Mouse (Mus musculus) thymus, adult 18-20 months (tissue): ENCODE measurements around the gene Fam114a1.

Experiments
- DNase-seq, 2 experiments: peaks; one replicate each; pipeline ENCODE4 v3.0.0; 2022; ENCODE audit warnings: mixed read lengths in 2 of 2

The Fam114a1 gene

DNA sequence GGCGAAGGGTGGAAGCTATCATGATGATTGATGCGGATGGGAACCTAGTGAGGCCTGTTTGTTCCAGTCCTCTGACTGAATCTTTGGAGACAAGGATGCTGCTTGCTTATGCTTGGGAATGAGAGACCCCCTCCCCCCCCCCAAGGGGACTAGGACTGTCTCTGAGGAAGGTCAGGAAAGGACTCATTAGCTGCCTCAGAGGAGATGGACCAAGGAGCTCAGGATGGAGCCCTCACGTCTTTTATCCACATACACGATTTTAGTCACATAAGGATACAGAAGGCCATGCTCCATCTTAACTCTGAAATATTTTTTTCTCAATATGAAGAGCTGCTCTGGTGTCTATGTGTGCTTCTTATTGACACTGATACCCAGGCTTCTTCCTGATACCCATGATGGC is 92.4 kb downstream of the Fam114a1 start:
- DNase-seq: no peak

DNA sequence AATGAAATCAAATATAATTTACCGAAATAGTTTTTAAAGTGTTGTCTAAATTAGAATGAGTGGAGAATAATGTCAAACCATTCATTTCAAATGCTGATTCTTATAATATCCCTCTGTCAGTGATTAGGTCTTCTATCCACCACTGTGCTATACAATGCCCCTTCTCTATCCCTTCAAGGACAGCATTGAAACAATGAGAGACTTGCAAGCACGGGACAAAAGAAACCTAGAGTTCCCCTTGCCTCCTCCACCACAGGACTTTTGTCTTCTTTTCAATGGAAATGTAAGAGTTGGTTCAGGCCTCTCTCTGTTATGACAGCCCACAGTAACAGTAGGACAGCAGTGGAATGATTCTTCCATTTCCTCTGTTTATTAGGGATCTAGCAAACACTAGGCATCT is 93.4 kb downstream of the Fam114a1 start:
- no peak for DNase-seq

DNA sequence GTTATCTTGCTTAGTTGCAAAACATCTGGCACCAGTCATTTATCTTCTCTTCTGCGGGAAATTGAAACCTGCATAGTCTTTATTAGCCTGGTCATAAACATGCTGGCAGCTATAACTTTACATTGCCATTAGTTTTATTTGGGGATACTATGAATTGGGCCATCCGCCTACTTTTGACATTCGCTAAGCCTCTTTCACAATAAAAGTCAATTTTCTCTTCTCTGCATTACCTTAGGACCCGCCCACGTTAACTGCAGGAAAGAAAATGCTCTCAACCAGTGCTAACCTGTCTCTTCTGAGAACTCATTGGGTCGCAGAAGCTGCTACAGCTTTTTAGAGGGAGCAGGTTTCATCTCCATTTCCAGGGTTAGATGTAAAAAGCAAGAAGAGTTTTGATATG is 98.3 kb downstream of the Fam114a1 start:
- no peak for DNase-seq

DNA sequence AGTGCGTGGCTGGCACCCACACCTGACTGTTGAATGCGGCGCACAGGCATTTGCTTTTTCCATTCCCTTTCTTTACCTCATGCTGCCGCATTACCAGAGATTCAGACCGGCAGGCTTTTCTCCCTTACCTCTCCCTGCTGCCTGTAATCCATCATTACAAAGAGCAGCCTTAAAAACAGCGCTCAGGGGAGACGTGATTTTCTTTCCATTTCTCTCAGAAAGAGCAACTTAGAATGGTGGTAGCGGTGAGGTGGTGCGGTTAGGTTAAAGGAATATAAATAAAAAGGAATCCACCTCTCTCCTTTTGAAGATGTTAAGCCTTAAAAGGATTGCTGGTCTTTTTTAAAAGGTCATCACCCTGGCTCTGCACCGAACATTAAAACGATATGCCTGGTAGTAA is 100.0 kb downstream of the Fam114a1 start:
- DNase-seq: no peak

DNA sequence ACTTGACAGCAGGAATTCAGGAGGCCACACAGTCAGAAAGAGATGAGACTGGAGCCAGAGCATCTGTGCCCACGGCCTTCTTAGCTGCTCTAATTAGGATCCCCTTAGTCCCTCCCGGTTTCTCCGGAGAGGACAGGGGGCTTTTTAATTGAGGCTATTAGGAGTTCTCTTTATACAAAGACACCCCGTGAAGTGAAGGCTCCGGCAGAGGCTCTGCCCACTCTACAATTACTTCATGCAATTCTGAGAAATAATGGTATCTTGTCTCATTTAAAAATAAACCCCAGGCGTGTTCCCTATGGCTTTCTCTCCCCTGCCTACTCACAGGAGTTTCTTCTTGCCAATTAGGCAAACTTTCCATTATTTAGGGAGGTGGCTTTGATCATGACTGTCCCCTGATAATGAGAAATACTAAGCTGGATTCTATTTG is 101.8 kb downstream of the Fam114a1 start:
- DNase-seq: no peak

DNA sequence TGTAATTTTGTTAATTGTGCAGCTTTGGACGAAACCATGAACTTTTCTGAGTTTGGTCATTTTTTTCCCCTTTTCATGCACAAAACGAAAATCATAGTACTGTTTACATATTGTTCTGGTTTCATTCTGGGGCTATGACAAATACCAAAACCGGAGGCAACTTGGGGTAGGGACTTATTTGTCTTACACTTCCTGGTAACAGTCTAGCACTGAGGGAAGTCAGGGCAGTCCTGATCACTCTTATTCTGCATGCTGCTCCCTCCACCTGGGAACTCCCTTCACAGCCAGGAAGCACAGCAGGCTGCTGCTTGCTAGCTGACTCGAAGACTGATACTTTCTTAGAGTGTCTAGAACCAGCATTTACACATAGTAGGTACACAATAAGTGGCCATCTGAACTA is 103.4 kb downstream of the Fam114a1 start:
- no peak for DNase-seq

DNA sequence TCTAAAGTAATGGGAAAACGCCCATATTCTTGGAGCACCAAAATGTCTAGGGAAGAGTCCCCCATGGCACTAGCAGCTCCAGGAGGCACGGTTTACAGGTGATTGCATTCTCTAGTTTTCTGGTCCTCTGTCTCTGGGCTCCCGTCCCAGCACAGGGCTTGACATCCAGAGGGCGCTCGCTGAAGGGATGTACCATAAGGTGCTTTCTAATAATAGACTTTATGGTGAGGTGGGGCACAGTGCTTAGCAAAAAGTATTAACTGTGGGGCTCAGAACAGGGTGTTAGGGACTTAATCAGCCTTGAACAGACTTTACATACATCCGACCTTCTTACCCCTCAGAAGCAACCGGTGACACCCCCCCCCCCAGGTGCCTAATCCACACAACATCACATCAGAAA is 104.8 kb downstream of the Fam114a1 start:
- no peak for DNase-seq

DNA sequence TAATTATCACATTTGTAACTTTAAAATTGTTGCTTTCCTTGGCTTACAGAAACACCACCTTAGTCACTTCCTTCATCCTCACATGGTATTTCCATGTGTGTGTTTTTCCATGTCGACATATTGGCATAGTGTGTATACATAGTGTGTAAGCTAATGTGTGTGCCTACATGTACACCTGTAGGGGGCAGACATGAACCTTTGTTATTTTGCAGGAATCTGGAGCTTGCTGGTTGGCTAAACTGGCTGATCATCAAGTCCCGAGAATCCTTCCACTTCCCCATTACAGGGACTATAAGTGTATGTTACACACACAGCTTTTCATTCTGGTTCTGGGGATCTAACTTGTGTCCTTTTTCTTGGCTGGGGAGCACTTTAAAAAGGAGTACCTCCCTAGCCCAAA is 106.2 kb downstream of the Fam114a1 start:
- DNase-seq: no peak

DNA sequence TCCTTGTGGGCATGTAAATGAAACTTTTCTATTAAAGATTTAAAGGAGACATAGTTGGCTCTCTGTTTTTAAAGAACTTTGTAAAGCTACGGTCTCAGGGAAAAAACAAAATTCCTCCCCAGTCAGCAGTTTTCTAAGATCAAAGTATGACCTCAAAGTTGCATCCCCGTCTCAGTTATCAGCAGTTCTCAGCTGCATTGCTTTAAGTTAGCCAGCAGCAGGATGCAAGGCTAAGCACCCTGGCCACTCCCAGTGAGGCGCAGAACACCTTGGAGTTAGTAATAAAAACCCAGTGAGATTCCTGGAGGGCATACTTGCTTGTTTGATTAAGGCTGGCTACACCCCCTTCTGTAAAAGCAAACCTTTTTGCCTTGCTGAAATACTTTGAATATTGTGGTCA is 106.9 kb downstream of the Fam114a1 start:
- DNase-seq: no peak

DNA sequence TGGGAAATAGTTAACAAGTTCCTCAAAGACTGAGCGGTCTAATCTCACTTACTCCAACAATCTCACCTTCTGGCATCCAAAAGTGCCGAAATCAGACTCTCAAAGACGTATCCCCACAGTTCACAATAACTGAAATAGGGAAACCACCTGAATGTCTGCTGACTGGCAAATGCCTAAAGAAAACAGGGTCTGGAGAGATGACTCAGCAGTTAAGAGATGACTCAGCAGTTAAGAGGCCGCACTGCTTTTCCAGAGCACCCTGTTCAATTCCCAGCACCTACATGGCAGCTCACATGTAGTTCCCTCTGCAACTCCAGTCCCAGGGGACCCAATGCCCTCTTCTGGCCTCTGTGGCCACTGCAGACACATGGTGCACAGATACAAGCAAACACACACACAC is 108.2 kb downstream of the Fam114a1 start:
- no peak for DNase-seq

DNA sequence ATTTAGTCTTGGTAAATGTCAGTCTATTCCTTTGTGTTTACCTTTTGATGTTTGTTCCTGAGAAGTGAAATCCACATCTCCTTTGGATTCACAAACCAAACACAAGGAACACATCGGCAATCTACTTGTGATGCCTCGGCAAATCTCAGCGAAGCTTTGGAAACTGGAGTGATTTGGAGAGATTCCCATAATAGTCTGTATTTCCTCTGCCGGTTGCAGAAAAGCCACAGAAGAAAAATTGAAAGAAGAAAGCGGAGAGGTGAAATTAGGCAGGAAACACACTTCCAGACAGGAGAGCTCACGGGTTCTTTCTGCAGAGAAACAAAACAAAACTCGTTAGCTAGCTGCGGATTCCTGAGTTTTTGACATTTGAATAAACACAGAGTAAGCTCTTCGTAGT is 110.0 kb downstream of the Fam114a1 start:
- no peak for DNase-seq

DNA sequence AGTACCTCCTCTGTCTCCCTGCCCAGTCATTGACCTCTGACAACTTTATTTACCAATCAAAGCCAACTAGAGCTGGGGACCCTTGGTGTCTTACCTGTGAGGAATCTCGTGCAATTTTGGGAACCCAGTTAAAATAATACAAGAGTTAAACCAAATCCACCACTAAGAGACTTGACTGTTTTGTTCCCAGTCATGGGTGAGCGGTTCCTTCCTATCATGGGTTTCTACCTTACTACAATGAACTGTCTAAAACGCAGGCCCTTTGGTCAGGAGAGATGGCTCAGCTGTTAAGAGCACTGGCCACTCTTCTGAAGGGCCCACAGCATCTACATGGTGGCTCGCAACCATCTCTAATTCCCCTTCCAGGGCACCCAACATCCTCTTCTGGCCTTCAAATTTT is 112.0 kb downstream of the Fam114a1 start:
- DNase-seq: no peak

DNA sequence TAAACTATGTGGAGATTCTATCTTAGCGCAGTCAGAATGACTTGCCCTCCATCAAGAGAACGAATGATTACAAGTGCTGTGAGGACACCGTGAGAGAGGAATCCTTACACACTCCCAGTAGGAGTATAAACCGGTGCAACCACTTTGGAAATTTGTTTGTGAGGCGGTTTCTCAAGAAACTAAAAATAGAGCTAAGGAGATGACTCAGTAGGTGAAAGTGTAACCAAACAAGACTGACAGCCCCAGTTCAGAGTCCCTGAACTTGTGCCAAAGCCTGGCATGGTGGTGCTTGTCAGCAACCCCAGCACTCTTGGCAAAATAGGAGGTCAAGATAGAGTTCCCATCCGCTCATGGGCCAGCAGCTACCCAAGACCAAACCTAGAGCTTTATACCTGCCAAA is 116.7 kb downstream of the Fam114a1 start:
- DNase-seq: no peak

DNA sequence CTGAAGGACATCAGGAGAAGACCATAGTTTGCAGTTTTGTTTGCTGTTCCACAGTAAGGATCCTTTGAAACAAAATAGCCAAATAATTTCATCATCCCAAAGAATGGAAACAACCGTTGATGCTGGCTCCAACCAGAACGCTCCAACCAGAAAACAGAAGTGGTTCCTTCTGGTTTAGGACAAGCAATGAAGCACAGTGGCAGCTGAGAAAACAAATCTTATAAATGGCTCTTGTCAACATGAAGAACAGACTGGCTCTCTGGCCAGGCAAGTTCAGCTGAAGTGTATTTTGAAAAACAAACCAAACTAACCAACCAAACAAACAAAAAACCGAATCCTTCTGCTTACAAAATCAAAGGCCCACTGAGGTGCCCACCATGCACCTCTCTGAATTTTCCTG is 119.8 kb downstream of the Fam114a1 start:
- no peak for DNase-seq

DNA sequence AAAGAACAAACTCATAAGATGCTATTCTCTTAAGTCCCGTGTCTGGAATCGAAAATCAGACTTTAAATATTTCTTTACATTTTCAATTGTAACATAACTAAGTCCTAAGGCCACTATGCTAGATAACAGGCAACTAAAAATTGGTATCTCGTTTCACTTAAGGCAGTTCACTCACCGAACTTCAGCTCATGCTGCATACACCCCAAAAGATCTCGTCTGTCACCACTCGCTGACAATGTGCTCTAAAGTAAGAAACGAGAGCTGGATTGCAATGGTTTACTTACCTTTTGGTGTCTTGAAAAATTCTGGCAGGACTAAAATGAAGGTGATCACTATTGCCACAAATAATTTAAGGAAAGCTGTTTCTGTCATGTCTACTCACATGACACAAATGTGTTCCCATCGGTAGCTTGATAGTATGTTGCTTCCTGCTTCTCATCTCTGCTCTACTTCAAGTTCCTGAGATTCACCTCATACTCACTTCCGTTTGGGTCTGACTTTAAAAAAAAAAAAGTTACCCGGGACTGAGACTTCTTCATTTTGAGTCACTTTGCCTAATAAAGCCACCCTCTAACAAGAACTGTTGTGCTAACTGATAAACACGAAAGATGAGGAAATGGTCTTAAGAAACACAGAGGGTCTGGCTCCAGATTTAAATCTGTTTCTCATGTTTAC is 121.5 kb downstream of the Fam114a1 start:
- no peak for DNase-seq
